Mouse (Mus musculus) ovary, adult 2 months (tissue): ENCODE results near the gene Ucn2. TPM values are rescaled to one million over a fixed set of nuclear protein-coding genes. Genes with fewer than 3 reads are reported as not detected.

Experiments used
- polyA plus RNA-seq: library from polyadenylated mRNA; depleted of rRNA; stranded (reverse); fragments of >200 nt; gene quantifications from 2 replicates; pipeline ENCODE4 v1.2.3, GENCODE M21; 2012; rRNA removed

The Ucn2 gene
- 0.68 and 1.5 TPM in 2 replicates for polyA plus RNA-seq

GRCm38 (mm10) chr9:108985710-108986109 lies at the start of gene Ucn2:
TSS of gene Ucn2 (plus strand) at chr9:108986010.

GRCm38 (mm10) chr9:108936418-108937364 lies 49.1 kb upstream of the Ucn2 start, which contains the start of gene Uqcrc1:
TSS of gene Uqcrc1 (plus strand) at chr9:108936633.

GRCm38 (mm10) chr9:108953081-108953636 lies 32.7 kb upstream of the Ucn2 start, which contains the start of gene Col7a1:
TSS of gene Col7a1 (plus strand) at chr9:108953586.

GRCm38 (mm10) chr9:108991428-108992084 lies 5.7 kb downstream of the Ucn2 start, which contains the start of gene Pfkfb4:
TSS of gene Pfkfb4 (plus strand) at chr9:108991778.

Other genes with a start within 250 kb of the Ucn2 start
- gene Ip6k2, start 202.2 kb upstream of the Ucn2 start, polyA plus RNA-seq, result 128 and 140 TPM in 2 replicates
- gene Nckipsd, start 177.6 kb upstream of the Ucn2 start, polyA plus RNA-seq, result 45.7 and 67.4 TPM in 2 replicates
- gene Celsr3, start 159.7 kb upstream of the Ucn2 start, polyA plus RNA-seq, result 0.10 and 0.60 TPM in 2 replicates
- gene Slc26a6, start 132.7 kb upstream of the Ucn2 start, polyA plus RNA-seq, result 21.4 and 22.8 TPM in 2 replicates
- 0.31 TPM in 1 of 2 replicates, not detected in the other for gene Tmem89, start 71.4 kb upstream of the Ucn2 start, polyA plus RNA-seq
- gene Uqcrc1, start 49.4 kb upstream of the Ucn2 start, polyA plus RNA-seq, result 658 and 727 TPM in 2 replicates
- gene Col7a1, start 32.4 kb upstream of the Ucn2 start, polyA plus RNA-seq, result 19.0 and 20.5 TPM in 2 replicates
- gene Pfkfb4, start 5.8 kb downstream of the Ucn2 start, polyA plus RNA-seq, result 35.3 and 35.8 TPM in 2 replicates
- 577 and 1,079 TPM in 2 replicates for gene Shisa5, start 52.6 kb downstream of the Ucn2 start, polyA plus RNA-seq
- 128 and 138 TPM in 2 replicates for gene Trex1, start 73.7 kb downstream of the Ucn2 start, polyA plus RNA-seq
- gene Atrip, start 88.1 kb downstream of the Ucn2 start, polyA plus RNA-seq, result 43.3 and 45.4 TPM in 2 replicates
- 8.3 and 9.5 TPM in 2 replicates for gene Ccdc51, start 96.5 kb downstream of the Ucn2 start, polyA plus RNA-seq
- 5.8 and 7.3 TPM in 2 replicates for gene Tma7, start 96.6 kb downstream of the Ucn2 start, polyA plus RNA-seq
- 72.4 and 89.8 TPM in 2 replicates for gene Plxnb1, start 109.4 kb downstream of the Ucn2 start, polyA plus RNA-seq
- gene Fbxw21, start 176.0 kb downstream of the Ucn2 start, polyA plus RNA-seq, result 2.7 and 3.6 TPM in 2 replicates
- gene Fbxw13, start 210.0 kb downstream of the Ucn2 start, polyA plus RNA-seq, result 0.75 and 0.92 TPM in 2 replicates
- 0.55 and 1.0 TPM in 2 replicates for gene Fbxw20, start 248.7 kb downstream of the Ucn2 start, polyA plus RNA-seq